Comparison of ENCODE assay signal across 13 mouse cellular contexts in genomic region chr15:12306188-12307071, GRCm38 (mm10). TPM values are rescaled to one million over a fixed set of nuclear protein-coding genes. Genes with fewer than 3 reads are reported as not detected.
DNase-seq lines count a peak whose midpoint lies in the region; ATAC-seq and TF ChIP-seq lines count a peak whose summit lies in the region.
"Had no signal": no experiment of that assay in that cellular context is flagged by ENCODE, and none has a peak within 500 bp of the region (broad histone marks: within the 10 kb centered on the region; RNA-seq: fewer than 3 reads in every experiment).

No protein-coding gene starts in this region.

- 26% methylated on average over 8 of the region's 8 CpGs for WGBS in liver, postnatal 0 days (ENCODE audit: insufficient replicate concordance)
- 75% methylated on average over 8 of the region's 8 CpGs for WGBS in midbrain, embryonic 16.5 days

- peak overlapping the region; percentile 40 for H3K4me2 ChIP-seq in liver, postnatal 0 days (ENCODE audit: low read depth, low read length)
- no peak overlapping the region for H3K4me2 ChIP-seq in midbrain, embryonic 16.5 days (ENCODE audit: low read length)
- H3K4me2 ChIP-seq: embryonic facial prominence, embryonic 13.5 days; neural tube, embryonic 15.5 days had no signal

- no peak for TF ChIP-seq EP300 in liver, postnatal 0 days (IDR thresholded peaks at IDR 0.05; ENCODE audit: low read depth)

- 0 out of 2 replicates have a peak, but pooled peaks have one; percentile 62 for ATAC-seq in erythroid progenitor cell, adult 5-6 weeks (replicated peaks; ENCODE audit: low FRiP score, poor library complexity, severe bottlenecking)
- peak; percentile 68 for ATAC-seq in liver, postnatal 0 days
- no peak for ATAC-seq in midbrain, embryonic 16.5 days

- no peak overlapping the region; the same call in 1 of the 2 replicates for H3K9ac ChIP-seq in ES-E14 (ENCODE audit: insufficient read depth, low read depth, low read length, poor library complexity, severe bottlenecking)
- H3K9ac ChIP-seq in liver, postnatal 0 days (replicated peaks): no peak overlapping the region
- no peak overlapping the region for H3K9ac ChIP-seq in midbrain, embryonic 16.5 days (ENCODE audit: low read depth, low read length)
- H3K9ac ChIP-seq: embryonic facial prominence, embryonic 13.5 days; neural tube, embryonic 15.5 days had no signal

- H3K4me3 ChIP-seq in ES-E14 (ENCODE audit: insufficient read depth in 1 of 2, low read depth in 1 of 2, low read length in 2 of 2, poor library complexity in 1 of 2, severe bottlenecking in 1 of 2): no peak overlapping the region
- H3K4me3 ChIP-seq in liver, postnatal 0 days (ENCODE audit: low read depth, low read length): no peak overlapping the region
- H3K4me3 ChIP-seq in midbrain, embryonic 16.5 days (ENCODE audit: low read depth, low read length): no peak overlapping the region
- H3K4me3 ChIP-seq: embryonic facial prominence, embryonic 13.5 days; neural tube, embryonic 15.5 days had no signal

- in situ Hi-C loops in ES-E14 (cut with MboI; ENCODE audit: low sequenced_read_pairs in 2 of 2, unreplicated experiment in 2 of 2): no loop called here

- intact Hi-C loops in left cerebral cortex, postnatal 4 days (cut with DNase I): no loop called here

- no peaks in the 10 kb centered on the region for H3K36me3 ChIP-seq in ES-E14 (ENCODE audit: control insufficient read depth, insufficient read depth, low read length, poor library complexity, severe bottlenecking)
- no peaks in the 10 kb centered on the region for H3K36me3 ChIP-seq in liver, postnatal 0 days (replicated peaks; ENCODE audit: insufficient read depth, low read length)
- H3K36me3 ChIP-seq in midbrain, embryonic 16.5 days (ENCODE audit: control insufficient read depth, insufficient read depth, low read length): no peaks in the 10 kb centered on the region
- H3K36me3 ChIP-seq: embryonic facial prominence, embryonic 13.5 days; neural tube, embryonic 15.5 days had no signal

- H3K9me3 ChIP-seq in ES-E14 (ENCODE audit: control insufficient read depth, insufficient read depth, low read depth, low read length): no peaks in the 10 kb centered on the region
- no peaks in the 10 kb centered on the region for H3K9me3 ChIP-seq in liver, postnatal 0 days (ENCODE audit: low read length)
- no peaks in the 10 kb centered on the region for H3K9me3 ChIP-seq in midbrain, embryonic 16.5 days (replicated peaks; ENCODE audit: control insufficient read depth, low read length, poor library complexity, severe bottlenecking)
- H3K9me3 ChIP-seq: embryonic facial prominence, embryonic 13.5 days; neural tube, embryonic 15.5 days had no signal

- H3K27me3 ChIP-seq in liver, postnatal 0 days (ENCODE audit: insufficient read depth, low read length): no peaks in the 10 kb centered on the region
- H3K27me3 ChIP-seq in midbrain, embryonic 16.5 days (ENCODE audit: control insufficient read depth, insufficient read depth, low read depth, low read length): no peaks in the 10 kb centered on the region
- H3K27me3 ChIP-seq: neural tube, embryonic 15.5 days had no signal

- no peak overlapping the region for H3K27ac ChIP-seq in ES-E14 (ENCODE audit: insufficient read depth, low read depth, low read length, poor library complexity, severe bottlenecking)
- H3K27ac ChIP-seq in liver, postnatal 0 days (ENCODE audit: low read depth): peak overlapping the region; percentile 34; the same call in 1 of the 2 replicates
- no peak overlapping the region for H3K27ac ChIP-seq in midbrain, embryonic 16.5 days (ENCODE audit: low read length)
- H3K27ac ChIP-seq: embryonic facial prominence, embryonic 13.5 days; neural tube, embryonic 15.5 days had no signal

- H3K4me1 ChIP-seq in ES-E14 (ENCODE audit: control insufficient read depth in 2 of 2, insufficient read depth in 2 of 2, low read length in 2 of 2, poor library complexity in 1 of 2): peaks cover 3 to 16% of the 10 kb centered on the region in 2 experiments; a peak in 3 of 4 replicates
- peaks cover 11% of the 10 kb centered on the region for H3K4me1 ChIP-seq in liver, postnatal 0 days (ENCODE audit: insufficient read depth)
- H3K4me1 ChIP-seq in midbrain, embryonic 16.5 days (ENCODE audit: control insufficient read depth, insufficient read depth, low read length): no peaks in the 10 kb centered on the region
- H3K4me1 ChIP-seq: embryonic facial prominence, embryonic 13.5 days; neural tube, embryonic 15.5 days had no signal

- no peak for TF ChIP-seq CTCF in liver, postnatal 0 days (IDR thresholded peaks at IDR 0.05; ENCODE audit: low read depth)

- DNase-seq in heart, adult 9 months (ENCODE audit: low spot score in 2 of 2): peak; percentile 45 to 46
- DNase-seq in heart, postnatal 4 days: no peak
- no peak for DNase-seq in ES-E14 (ENCODE audit: low read depth, low spot score)
- DNase-seq in liver, postnatal 0 days: peak; percentile 28
- DNase-seq in spleen, postnatal 14 days (ENCODE audit: low spot score in 2 of 2): no peak
- DNase-seq in left cerebral cortex, postnatal 4 days: no peak
- DNase-seq: lung, postnatal 4 days had no signal

TF ChIP-seq in ES-E14, 5 proteins besides CTCF, POLR2A, EP300 and RAD21:
- TF ChIP-seq CHD2 (IDR thresholded peaks at IDR 0.05; ENCODE audit: low read depth, low read length): no peak
- TF ChIP-seq HCFC1 (IDR thresholded peaks at IDR 0.05; ENCODE audit: borderline replicate concordance, insufficient read depth, low read length): no peak
- no peak for TF ChIP-seq ZC3H11A (IDR thresholded peaks at IDR 0.05; ENCODE audit: borderline replicate concordance, low read depth, low read length)
- TF ChIP-seq ZNF384 (IDR thresholded peaks at IDR 0.05; ENCODE audit: low read depth, low read length): no peak
- 0 out of 2 replicates have a peak, but pooled peaks have one; percentile 19 for TF ChIP-seq MAFK (IDR thresholded peaks at IDR 0.05; ENCODE audit: insufficient read depth, low read depth, low read length)
TF ChIP-seq in ES-E14: peak in this region for 1.

RNA-seq across cellular contexts. Expression of gene Golph3, which starts 14.8 kb away (rescaled TPM):
- 10 to 100 TPM; 88.7 to 89.1 TPM for total RNA-seq in heart, postnatal 4 days (2021)
- total RNA-seq in ES-E14 (2012; rRNA removed): 72.9 and 83.7 TPM in 2 replicates
- 89.7 and 95.2 TPM in 2 replicates for total RNA-seq in erythroid progenitor cell, adult 5-6 weeks (2015; ENCODE audit: low replicate concordance)
- 68.7 and 76.9 TPM in 2 replicates for total RNA-seq in erythroid progenitor cell, adult 5-6 weeks (2017; ENCODE audit: low replicate concordance)
- polyA plus RNA-seq in liver, postnatal 0 days (2015; fragmentation: Nextera tagmentation; extraction: Ambion mirVana): 35.8 and 37.2 TPM in 2 replicates
- 61.6 and 61.7 TPM in 2 replicates for polyA plus RNA-seq in midbrain, embryonic 16.5 days (2015; fragmentation: Nextera tagmentation; extraction: Ambion mirVana)
- 10 to 100 TPM; 62.9 to 67.9 TPM for total RNA-seq in left cerebral cortex, postnatal 4 days (2021)

RNA-seq across cellular contexts. Expression of gene 1810049J17Rik, which starts 15.3 kb away (rescaled TPM):
- under 1 TPM in 1 of 2 experiments, not detected in 1; 0.91 TPM for total RNA-seq in heart, postnatal 4 days (2021)
- total RNA-seq in ES-E14 (2012; rRNA removed): 9.6 and 18.8 TPM in 2 replicates
- total RNA-seq in erythroid progenitor cell, adult 5-6 weeks (2015; ENCODE audit: low replicate concordance): not detected in 2 replicates
- total RNA-seq in erythroid progenitor cell, adult 5-6 weeks (2017; ENCODE audit: low replicate concordance): not detected in 2 replicates
- 0.79 and 1.1 TPM in 2 replicates for polyA plus RNA-seq in liver, postnatal 0 days (2015; fragmentation: Nextera tagmentation; extraction: Ambion mirVana)
- not detected in 2 replicates for polyA plus RNA-seq in midbrain, embryonic 16.5 days (2015; fragmentation: Nextera tagmentation; extraction: Ambion mirVana)
- not detected for total RNA-seq in left cerebral cortex, postnatal 4 days (2021)
- polyA plus RNA-seq: embryonic facial prominence, embryonic 13.5 days; hindbrain, embryonic 11.5 days; large intestine, adult 2 months; neural tube, embryonic 15.5 days had no signal

Comparison
In these comparisons a context has a peak if more than half of its experiments do, and no peak if none do; other contexts are left out.
1. DNase-seq: peak in heart, adult 9 months (2 of 2) and liver, postnatal 0 days (single experiment); none in heart, postnatal 4 days (single experiment), ES-E14 (single experiment), spleen, postnatal 14 days (0 of 2) and left cerebral cortex, postnatal 4 days (single experiment).